Mouse (Mus musculus): ENCODE measurements around the gene Slc34a2. TPM values are rescaled to one million over a fixed set of nuclear protein-coding genes. Genes with fewer than 3 reads are reported as not detected.

The Slc34a2 gene
- polyA plus RNA-seq, 2 experiments = 0.03 to 0.18 TPM

- no peak for ATAC-seq (ENCODE audit: low FRiP score, low read depth)
- H3K4me3 ChIP-seq (replicated peaks; ENCODE audit: low read length) = no peak overlapping the region
- TF ChIP-seq POLR2A (IDR thresholded peaks at IDR 0.05; ENCODE audit: borderline replicate concordance, extremely low read depth, insufficient read depth, insufficient read length) = no peak
- WGBS = 82% methylated on average over 3 of the region's 3 CpGs
- no peak overlapping the region for H3K4me2 ChIP-seq (replicated peaks; ENCODE audit: low read depth, low read length, severe bottlenecking)
- H3K4me1 ChIP-seq (ENCODE audit: control insufficient read depth, insufficient read depth, low read length) = 0 out of 2 replicates have a peak, but pooled peaks cover 2% of the 10 kb centered on the region
- no peak for DNase-seq (ENCODE audit: low spot score)
- no peak overlapping the region for H3K9ac ChIP-seq (ENCODE audit: low read depth, low read length, severe bottlenecking)
- H3K9me3 ChIP-seq (ENCODE audit: control insufficient read depth, low read length) = no peaks in the 10 kb centered on the region
- H3K36me3 ChIP-seq (ENCODE audit: control insufficient read depth, insufficient read depth, low read length) = no peaks in the 10 kb centered on the region
- no peak overlapping the region for H3K27ac ChIP-seq (replicated peaks; ENCODE audit: low read depth, low read length)
- no peaks in the 10 kb centered on the region for H3K27me3 ChIP-seq (ENCODE audit: control insufficient read depth, insufficient read depth, low read length)
Measured at GRCm38 (mm10) chr5:52996145-52996544, 41.7 kb upstream of the Slc34a2 start.

- Histone ChIP-seq H3K36me3 (ENCODE audit: control insufficient read depth, insufficient read depth, low read length) (no peaks in the 10 kb centered on the region), H3K27ac (replicated peaks; ENCODE audit: low read depth, low read length) (no peak overlapping the region), H3K4me3 (replicated peaks; ENCODE audit: low read length) (no peak overlapping the region), H3K9ac (ENCODE audit: low read depth, low read length, severe bottlenecking) (no peak overlapping the region), H3K4me1 (ENCODE audit: control insufficient read depth, insufficient read depth, low read length) (0 out of 2 replicates have a peak, but pooled peaks cover 2% of the 10 kb centered on the region), H3K27me3 (ENCODE audit: control insufficient read depth, insufficient read depth, low read length) (no peaks in the 10 kb centered on the region), H3K9me3 (ENCODE audit: control insufficient read depth, low read length) (no peaks in the 10 kb centered on the region), H3K4me2 (replicated peaks; ENCODE audit: low read depth, low read length, severe bottlenecking) (no peak overlapping the region)
- ATAC-seq (ENCODE audit: low FRiP score, low read depth) = no peak
- 61% methylated on average over 8 of the region's 8 CpGs for WGBS
- DNase-seq (ENCODE audit: low spot score) = no peak
- TF ChIP-seq POLR2A (IDR thresholded peaks at IDR 0.05; ENCODE audit: borderline replicate concordance, extremely low read depth, insufficient read depth, insufficient read length) = no peak
Measured at GRCm38 (mm10) chr5:52996601-52997000, 41.3 kb upstream of the Slc34a2 start.

GRCm38 (mm10) chr5:52997032-52997431 is 40.8 kb upstream of the Slc34a2 start:
- no peak for TF ChIP-seq POLR2A (IDR thresholded peaks at IDR 0.05; ENCODE audit: borderline replicate concordance, extremely low read depth, insufficient read depth, insufficient read length)
- ATAC-seq (ENCODE audit: low FRiP score, low read depth) = no peak
- H3K36me3 ChIP-seq (ENCODE audit: control insufficient read depth, insufficient read depth, low read length) = no peaks in the 10 kb centered on the region
- H3K9ac ChIP-seq (ENCODE audit: low read depth, low read length, severe bottlenecking) = no peak overlapping the region
- H3K9me3 ChIP-seq (ENCODE audit: control insufficient read depth, low read length) = no peaks in the 10 kb centered on the region
- 84% methylated on average over 7 of the region's 11 CpGs for WGBS
- H3K4me1 ChIP-seq (ENCODE audit: control insufficient read depth, insufficient read depth, low read length) = 0 out of 2 replicates have a peak, but pooled peaks cover 2% of the 10 kb centered on the region
- no peak overlapping the region for H3K4me3 ChIP-seq (replicated peaks; ENCODE audit: low read length)
- no peak for DNase-seq (ENCODE audit: low spot score)
- H3K27ac ChIP-seq (replicated peaks; ENCODE audit: low read depth, low read length) = no peak overlapping the region
- no peak overlapping the region for H3K4me2 ChIP-seq (replicated peaks; ENCODE audit: low read depth, low read length, severe bottlenecking)
- no peaks in the 10 kb centered on the region for H3K27me3 ChIP-seq (ENCODE audit: control insufficient read depth, insufficient read depth, low read length)

GRCm38 (mm10) chr5:52998097-52998760 is 39.7 kb upstream of the Slc34a2 start:
- TF ChIP-seq POLR2A (IDR thresholded peaks at IDR 0.05; ENCODE audit: borderline replicate concordance, extremely low read depth, insufficient read depth, insufficient read length) = no peak
- Histone ChIP-seq H3K36me3 (ENCODE audit: control insufficient read depth, insufficient read depth, low read length) (no peaks in the 10 kb centered on the region), H3K9me3 (ENCODE audit: control insufficient read depth, low read length) (no peaks in the 10 kb centered on the region), H3K4me2 (replicated peaks; ENCODE audit: low read depth, low read length, severe bottlenecking) (no peak overlapping the region), H3K4me1 (ENCODE audit: control insufficient read depth, insufficient read depth, low read length) (0 out of 2 replicates have a peak, but pooled peaks cover 2% of the 10 kb centered on the region), H3K27ac (replicated peaks; ENCODE audit: low read depth, low read length) (no peak overlapping the region), H3K27me3 (ENCODE audit: control insufficient read depth, insufficient read depth, low read length) (no peaks in the 10 kb centered on the region), H3K9ac (ENCODE audit: low read depth, low read length, severe bottlenecking) (no peak overlapping the region), H3K4me3 (replicated peaks; ENCODE audit: low read length) (no peak overlapping the region)
- ATAC-seq (ENCODE audit: low FRiP score, low read depth) (no peak), DNase-seq (ENCODE audit: low spot score) (no peak)
- 87% methylated on average over 6 of the region's 6 CpGs for WGBS

GRCm38 (mm10) chr5:53000169-53000872 is 37.6 kb upstream of the Slc34a2 start:
- WGBS = 46% methylated on average over 5 of the region's 5 CpGs
- Histone ChIP-seq H3K27ac (replicated peaks; ENCODE audit: low read depth, low read length) (no peak overlapping the region), H3K4me1 (ENCODE audit: control insufficient read depth, insufficient read depth, low read length) (0 out of 2 replicates have a peak, but pooled peaks cover 2% of the 10 kb centered on the region), H3K9me3 (ENCODE audit: control insufficient read depth, low read length) (peaks cover under 1% of the 10 kb centered on the region; the same call in 1 of the 2 replicates), H3K4me2 (replicated peaks; ENCODE audit: low read depth, low read length, severe bottlenecking) (no peak overlapping the region), H3K4me3 (replicated peaks; ENCODE audit: low read length) (no peak overlapping the region), H3K9ac (ENCODE audit: low read depth, low read length, severe bottlenecking) (no peak overlapping the region), H3K36me3 (ENCODE audit: control insufficient read depth, insufficient read depth, low read length) (no peaks in the 10 kb centered on the region), H3K27me3 (ENCODE audit: control insufficient read depth, insufficient read depth, low read length) (no peaks in the 10 kb centered on the region)
- DNase-seq (ENCODE audit: low spot score) (no peak), ATAC-seq (ENCODE audit: low FRiP score, low read depth) (no peak)
- no peak for TF ChIP-seq POLR2A (IDR thresholded peaks at IDR 0.05; ENCODE audit: borderline replicate concordance, extremely low read depth, insufficient read depth, insufficient read length)
